Mouse (Mus musculus): ENCODE results near the gene Fam102a. TPM values are rescaled to one million over a fixed set of nuclear protein-coding genes. Genes with fewer than 3 reads are reported as not detected.
A peak's percentile ranks its signal among the peaks of the same experiment; 100 is the strongest.

Gene Fam102a
- polyA plus RNA-seq, 1 experiment from 2014 or later: 10.9 TPM

- H3K36me3 ChIP-seq: peaks cover 6% of the 10 kb centered on the region; the same call in 1 of the 2 replicates
- H3K27ac ChIP-seq: 0 out of 2 replicates have a peak overlapping the region, but pooled peaks have one; percentile 9
- peak overlapping the region; percentile 75; the same call in 1 of the 2 replicates for H3K4me3 ChIP-seq
- WGBS: 79% methylated on average over 4 of the region's 4 CpGs
- no peaks in the 10 kb centered on the region for H3K27me3 ChIP-seq (ENCODE audit: insufficient read depth, poor library complexity, severe bottlenecking)
- H3K9me3 ChIP-seq: no peaks in the 10 kb centered on the region
- no peak for DNase-seq (ENCODE audit: low spot score)
- H3K4me1 ChIP-seq (replicated peaks): peaks cover 85% of the 10 kb centered on the region
Observed at GRCm38 (mm10) chr2:32538461-32538860, 3.3 kb downstream of the Fam102a start.

- Histone ChIP-seq H3K9me3 (no peaks in the 10 kb centered on the region), H3K4me1 (replicated peaks) (peaks cover 74% of the 10 kb centered on the region), H3K4me3 (0 out of 2 replicates have a peak overlapping the region, but pooled peaks have one; percentile 9), H3K27me3 (ENCODE audit: insufficient read depth, poor library complexity, severe bottlenecking) (no peaks in the 10 kb centered on the region), H3K27ac (peak overlapping the region; percentile 57), H3K36me3 (peaks cover 16% of the 10 kb centered on the region; the same call in 1 of the 2 replicates)
- no peak for DNase-seq (ENCODE audit: low spot score)
- WGBS: 81% methylated on average over 14 of the region's 14 CpGs
Observed at GRCm38 (mm10) chr2:32539452-32539981, 4.4 kb downstream of the Fam102a start.

GRCm38 (mm10) chr2:32541333-32541908 lies 6.3 kb downstream of the Fam102a start:
- H3K27ac ChIP-seq: 0 out of 2 replicates have a peak overlapping the region, but pooled peaks have one; percentile 24
- peaks cover 30% of the 10 kb centered on the region for H3K36me3 ChIP-seq
- H3K4me1 ChIP-seq (replicated peaks): peaks cover 58% of the 10 kb centered on the region
- no peaks in the 10 kb centered on the region for H3K9me3 ChIP-seq
- H3K27me3 ChIP-seq (ENCODE audit: insufficient read depth, poor library complexity, severe bottlenecking): no peaks in the 10 kb centered on the region
- H3K4me3 ChIP-seq: no peak overlapping the region
- WGBS: 93% methylated on average over 2 of the region's 2 CpGs
- DNase-seq (ENCODE audit: low spot score): no peak

DNA sequence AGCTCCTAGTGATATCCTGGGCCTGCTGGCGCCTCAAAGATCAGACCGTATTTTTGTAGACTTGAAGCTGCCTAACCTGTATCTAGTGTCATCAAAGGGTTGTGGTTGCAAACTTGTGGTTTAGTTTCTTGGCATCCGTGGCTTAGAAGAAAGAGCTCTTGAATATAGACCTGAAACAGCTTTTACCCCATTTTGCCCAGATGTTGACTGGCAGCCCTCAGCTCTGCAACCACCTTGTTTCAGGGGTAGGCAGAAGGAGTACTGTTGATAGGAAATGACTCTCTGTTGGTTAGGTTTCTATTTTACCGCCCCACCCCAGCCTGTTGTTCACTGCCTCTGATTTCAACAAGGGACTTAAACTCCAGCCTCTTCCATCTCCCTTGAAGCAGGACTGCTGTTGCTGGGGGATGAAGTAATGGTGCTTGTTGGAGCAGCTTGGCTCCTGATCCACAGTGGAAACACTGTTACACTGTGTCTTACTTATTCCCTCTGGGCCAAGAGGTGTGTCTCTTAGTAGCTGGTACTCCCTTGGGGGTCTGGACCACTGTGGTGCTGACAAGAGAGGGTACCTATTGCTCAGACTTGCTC lies 6.9 kb downstream of the Fam102a start:
- H3K27me3 ChIP-seq (ENCODE audit: insufficient read depth, poor library complexity, severe bottlenecking): no peaks in the 10 kb centered on the region
- H3K27ac ChIP-seq: no peak overlapping the region
- WGBS: 92% methylated on average over 4 of the region's 4 CpGs
- no peak overlapping the region for H3K4me3 ChIP-seq
- H3K4me1 ChIP-seq (replicated peaks): peaks cover 53% of the 10 kb centered on the region
- H3K9me3 ChIP-seq: no peaks in the 10 kb centered on the region
- peaks cover 32% of the 10 kb centered on the region for H3K36me3 ChIP-seq
- no peak for DNase-seq (ENCODE audit: low spot score)

GRCm38 (mm10) chr2:32543031-32543449 lies 7.9 kb downstream of the Fam102a start:
- Histone ChIP-seq H3K36me3 (peaks cover 39% of the 10 kb centered on the region), H3K4me3 (no peak overlapping the region), H3K9me3 (no peaks in the 10 kb centered on the region), H3K27me3 (ENCODE audit: insufficient read depth, poor library complexity, severe bottlenecking) (no peaks in the 10 kb centered on the region), H3K27ac (no peak overlapping the region), H3K4me1 (replicated peaks) (peaks cover 52% of the 10 kb centered on the region)
- 95% methylated on average over 3 of the region's 3 CpGs for WGBS
- no peak for DNase-seq (ENCODE audit: low spot score)

DNA sequence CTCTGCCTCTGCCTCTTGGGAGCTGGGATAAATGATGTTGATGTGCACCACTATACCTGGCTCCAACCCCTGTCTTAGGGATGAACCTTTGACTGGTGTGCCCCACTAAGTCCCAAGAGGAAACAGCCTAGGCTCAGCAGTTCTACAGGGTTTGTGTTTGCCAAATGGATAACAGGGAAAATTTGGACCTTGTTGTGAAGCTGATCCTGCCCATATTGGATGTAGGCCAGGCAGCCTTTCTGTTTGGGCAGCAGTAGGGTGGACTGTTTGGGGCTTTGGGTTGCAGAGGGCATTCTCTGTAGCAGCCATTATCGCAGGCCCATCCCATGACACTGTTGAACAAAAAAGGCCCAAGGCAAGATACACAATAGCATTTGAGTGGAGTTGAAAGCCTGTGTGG lies 11.8 kb downstream of the Fam102a start:
- no peak for DNase-seq (ENCODE audit: low spot score)
- no peak overlapping the region for H3K4me3 ChIP-seq
- no peaks in the 10 kb centered on the region for H3K27me3 ChIP-seq (ENCODE audit: insufficient read depth, poor library complexity, severe bottlenecking)
- H3K36me3 ChIP-seq: peaks cover 59% of the 10 kb centered on the region
- H3K4me1 ChIP-seq (replicated peaks): peaks cover 46% of the 10 kb centered on the region
- 90% methylated on average over 1 of the region's 1 CpGs for WGBS
- 0 out of 2 replicates have a peak overlapping the region, but pooled peaks have one; percentile 37 for H3K27ac ChIP-seq
- H3K9me3 ChIP-seq: no peaks in the 10 kb centered on the region

GRCm38 (mm10) chr2:32547380-32547779 lies 12.2 kb downstream of the Fam102a start:
- peaks cover 45% of the 10 kb centered on the region for H3K4me1 ChIP-seq (replicated peaks)
- H3K27ac ChIP-seq: 0 out of 2 replicates have a peak overlapping the region, but pooled peaks have one; percentile 37
- no peak for DNase-seq (ENCODE audit: low spot score)
- H3K36me3 ChIP-seq: peaks cover 59% of the 10 kb centered on the region
- 85% methylated on average over 5 of the region's 5 CpGs for WGBS
- H3K27me3 ChIP-seq (ENCODE audit: insufficient read depth, poor library complexity, severe bottlenecking): no peaks in the 10 kb centered on the region
- H3K4me3 ChIP-seq: no peak overlapping the region
- no peaks in the 10 kb centered on the region for H3K9me3 ChIP-seq

GRCm38 (mm10) chr2:32547964-32548739 lies 13.0 kb downstream of the Fam102a start:
- DNase-seq (ENCODE audit: low spot score): no peak
- Histone ChIP-seq H3K36me3 (peaks cover 55% of the 10 kb centered on the region), H3K4me1 (replicated peaks) (peaks cover 41% of the 10 kb centered on the region), H3K27ac (no peak overlapping the region), H3K9me3 (no peaks in the 10 kb centered on the region), H3K4me3 (no peak overlapping the region), H3K27me3 (ENCODE audit: insufficient read depth, poor library complexity, severe bottlenecking) (no peaks in the 10 kb centered on the region)
- WGBS: 90% methylated on average over 7 of the region's 7 CpGs

DNA sequence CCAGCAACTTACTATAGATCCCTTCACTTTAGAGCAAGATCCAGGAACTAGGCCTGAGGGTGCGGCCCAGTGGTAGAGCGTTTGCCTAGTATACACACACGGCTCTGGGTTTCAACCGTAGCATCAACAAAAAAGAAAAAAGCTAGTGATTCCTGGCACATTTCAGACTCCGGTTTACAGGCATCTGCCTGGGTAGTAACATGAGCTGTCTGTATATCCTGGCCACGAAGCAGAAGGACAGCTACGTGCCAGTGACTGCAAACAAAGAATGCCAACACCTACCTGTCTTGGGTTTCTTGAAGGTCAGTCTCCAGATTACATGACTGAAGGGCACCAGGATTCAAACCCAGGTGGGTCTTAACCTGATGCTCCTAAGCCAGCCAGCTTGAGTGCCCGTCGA lies 14.0 kb downstream of the Fam102a start:
- H3K4me3 ChIP-seq: no peak overlapping the region
- H3K27ac ChIP-seq: no peak overlapping the region
- H3K4me1 ChIP-seq (replicated peaks): peaks cover 41% of the 10 kb centered on the region
- DNase-seq (ENCODE audit: low spot score): no peak
- no peaks in the 10 kb centered on the region for H3K9me3 ChIP-seq
- no peaks in the 10 kb centered on the region for H3K27me3 ChIP-seq (ENCODE audit: insufficient read depth, poor library complexity, severe bottlenecking)
- WGBS: 87% methylated on average over 9 of the region's 9 CpGs
- peaks cover 46% of the 10 kb centered on the region for H3K36me3 ChIP-seq

DNA sequence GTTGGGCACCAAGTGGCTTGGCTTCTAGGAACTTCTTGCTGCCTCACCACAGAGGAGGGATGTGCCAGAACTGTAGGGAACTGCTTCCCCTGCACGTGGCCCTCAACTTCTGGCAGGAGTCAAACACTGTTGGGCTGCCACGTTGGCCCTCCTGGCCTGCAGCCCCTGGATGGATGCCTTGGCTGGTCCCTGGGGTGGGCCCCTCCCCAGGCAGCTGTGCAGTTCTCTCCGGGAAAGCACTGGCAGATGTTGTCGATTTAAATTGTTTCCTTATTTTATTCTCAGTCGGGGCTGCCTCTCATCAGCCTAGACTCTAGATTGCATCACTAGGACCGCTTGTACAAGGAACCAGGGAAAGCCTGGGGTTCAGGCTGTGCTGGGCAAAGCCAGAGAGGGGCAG lies 14.6 kb downstream of the Fam102a start:
- DNase-seq (ENCODE audit: low spot score): no peak

GRCm38 (mm10) chr2:32551236-32551635 lies 16.1 kb downstream of the Fam102a start:
- Histone ChIP-seq H3K4me3 (no peak overlapping the region), H3K36me3 (peaks cover 29% of the 10 kb centered on the region), H3K27me3 (ENCODE audit: insufficient read depth, poor library complexity, severe bottlenecking) (no peaks in the 10 kb centered on the region), H3K27ac (0 out of 2 replicates have a peak overlapping the region, but pooled peaks have one; percentile 2), H3K4me1 (replicated peaks) (peaks cover 54% of the 10 kb centered on the region), H3K9me3 (no peaks in the 10 kb centered on the region)
- no peak for DNase-seq (ENCODE audit: low spot score)
- WGBS: 89% methylated on average over 5 of the region's 5 CpGs

More for the DNA sequence above, 14.6 kb downstream of the Fam102a start:
- Histone ChIP-seq H3K9me3 (no peaks in the 10 kb centered on the region), H3K27ac (no peak overlapping the region), H3K4me3 (no peak overlapping the region), H3K36me3 (peaks cover 41% of the 10 kb centered on the region), H3K4me1 (replicated peaks) (peaks cover 41% of the 10 kb centered on the region), H3K27me3 (ENCODE audit: insufficient read depth, poor library complexity, severe bottlenecking) (no peaks in the 10 kb centered on the region)
- WGBS: 81% methylated on average over 6 of the region's 6 CpGs

GRCm38 (mm10) chr2:32553592-32554148 lies 18.5 kb downstream of the Fam102a start:
- no peaks in the 10 kb centered on the region for H3K27me3 ChIP-seq (ENCODE audit: insufficient read depth, poor library complexity, severe bottlenecking)
- H3K27ac ChIP-seq: peak overlapping the region; percentile 13; the same call in 1 of the 2 replicates
- WGBS: 85% methylated on average over 7 of the region's 7 CpGs
- peaks cover 66% of the 10 kb centered on the region for H3K4me1 ChIP-seq (replicated peaks)
- no peak for DNase-seq (ENCODE audit: low spot score)
- H3K4me3 ChIP-seq: no peak overlapping the region
- H3K36me3 ChIP-seq: peaks cover 14% of the 10 kb centered on the region
- no peaks in the 10 kb centered on the region for H3K9me3 ChIP-seq

Measured in hindbrain, embryonic 10.5 days (tissue).